Mouse (Mus musculus): ENCODE results near the gene Sept10. TPM values are rescaled to one million over a fixed set of nuclear protein-coding genes. Genes with fewer than 3 reads are reported as not detected.

The Sept10 gene
- polyA plus RNA-seq, 1 experiment from 2014 or later = 22.7 TPM

DNA sequence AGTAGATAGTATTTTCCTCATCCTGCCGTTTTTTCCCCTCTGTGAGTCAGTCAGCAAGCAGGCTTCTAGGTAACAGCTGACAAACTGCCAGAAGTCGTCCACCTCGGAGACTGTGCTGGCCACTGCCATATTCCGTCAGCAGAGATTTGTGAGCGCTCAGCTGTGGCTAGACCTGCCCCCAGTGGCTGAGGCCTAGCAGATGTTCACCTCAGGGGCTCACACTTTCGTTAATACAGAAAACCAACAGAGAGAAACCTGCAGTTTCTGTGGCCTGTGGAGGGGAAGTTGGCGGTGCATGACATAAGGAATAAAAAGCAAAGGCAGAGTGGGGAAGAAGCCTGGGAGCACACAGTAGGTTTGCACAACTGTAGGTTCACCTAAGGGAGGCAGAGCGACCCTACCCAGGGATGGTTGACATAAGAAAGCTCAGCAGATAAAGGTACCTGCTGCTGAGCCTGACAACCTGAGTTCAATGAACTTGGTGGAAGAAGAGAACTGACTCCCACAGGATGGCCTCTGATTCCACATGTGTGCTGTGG, 32.0 kb upstream of the Sept10 start:
- no peaks in the 10 kb centered on the region for H3K4me1 ChIP-seq (replicated peaks)
- no peaks in the 10 kb centered on the region for H3K36me3 ChIP-seq
- no peak overlapping the region for H3K9ac ChIP-seq
- no peak overlapping the region for H3K4me3 ChIP-seq
- no peaks in the 10 kb centered on the region for H3K9me3 ChIP-seq
- no peak overlapping the region for H3K27ac ChIP-seq
- WGBS = 74% methylated on average over 8 of the region's 8 CpGs
- no peak for ATAC-seq (ENCODE audit: low FRiP score)
- H3K4me2 ChIP-seq = no peak overlapping the region
- no peaks in the 10 kb centered on the region for H3K27me3 ChIP-seq

- Histone ChIP-seq H3K27ac (no peak overlapping the region), H3K9ac (no peak overlapping the region), H3K27me3 (no peaks in the 10 kb centered on the region), H3K4me1 (replicated peaks) (no peaks in the 10 kb centered on the region), H3K9me3 (no peaks in the 10 kb centered on the region), H3K36me3 (no peaks in the 10 kb centered on the region), H3K4me2 (no peak overlapping the region), H3K4me3 (no peak overlapping the region)
- 81% methylated on average over 8 of the region's 8 CpGs for WGBS
- no peak for ATAC-seq (ENCODE audit: low FRiP score)
Measured at GRCm38 (mm10) chr10:59252396-59252795, 30.7 kb upstream of the Sept10 start.

DNA sequence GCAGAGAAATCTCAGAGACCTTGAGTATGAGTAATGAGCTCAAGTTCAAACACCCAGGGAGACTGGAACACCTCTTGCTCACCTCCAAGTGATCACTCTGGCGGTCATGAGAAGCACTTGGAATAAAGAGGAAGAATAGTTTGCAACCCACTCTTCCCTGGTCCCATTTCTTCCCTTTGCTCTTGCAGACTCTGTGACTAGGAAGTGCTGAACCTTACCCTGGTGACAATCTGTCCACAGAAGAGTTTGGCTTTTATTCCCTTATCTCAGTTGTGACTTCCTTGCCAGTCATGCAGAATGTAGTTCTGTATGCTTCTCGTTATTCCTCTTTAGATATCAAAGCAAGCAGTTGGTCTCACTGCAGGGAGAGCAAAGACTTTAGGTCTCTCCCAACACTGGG, 30.3 kb upstream of the Sept10 start:
- Histone ChIP-seq H3K27ac (no peak overlapping the region), H3K27me3 (no peaks in the 10 kb centered on the region), H3K4me3 (no peak overlapping the region), H3K9me3 (no peaks in the 10 kb centered on the region), H3K4me1 (replicated peaks) (no peaks in the 10 kb centered on the region), H3K36me3 (no peaks in the 10 kb centered on the region), H3K4me2 (no peak overlapping the region), H3K9ac (no peak overlapping the region)
- 85% methylated on average over 2 of the region's 2 CpGs for WGBS
- no peak for ATAC-seq (ENCODE audit: low FRiP score)

DNA sequence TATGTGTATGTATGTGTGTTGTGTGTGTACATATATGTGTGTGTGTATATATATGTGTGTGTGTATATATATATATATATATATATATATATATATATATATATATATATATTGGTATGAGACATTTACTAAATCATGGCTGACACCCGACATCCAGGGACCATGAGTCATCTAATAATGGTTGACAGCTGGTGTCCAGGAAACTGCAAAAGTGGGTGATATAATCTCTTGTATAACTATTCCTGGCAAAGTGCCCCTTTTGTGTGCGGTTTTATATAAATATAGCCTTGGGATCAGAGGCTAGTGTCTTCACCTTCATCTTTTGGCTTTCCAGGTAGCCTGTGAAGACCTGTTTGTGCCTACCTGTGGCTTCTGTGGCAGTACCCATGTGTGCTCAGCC, 29.0 kb upstream of the Sept10 start:
- 84% methylated on average over 2 of the region's 2 CpGs for WGBS
- ATAC-seq (ENCODE audit: low FRiP score) = no peak
- H3K4me2 ChIP-seq = no peak overlapping the region
- no peak overlapping the region for H3K9ac ChIP-seq
- no peak overlapping the region for H3K4me3 ChIP-seq
- no peaks in the 10 kb centered on the region for H3K9me3 ChIP-seq
- no peaks in the 10 kb centered on the region for H3K27me3 ChIP-seq
- no peaks in the 10 kb centered on the region for H3K4me1 ChIP-seq (replicated peaks)
- no peak overlapping the region for H3K27ac ChIP-seq
- no peaks in the 10 kb centered on the region for H3K36me3 ChIP-seq

DNA sequence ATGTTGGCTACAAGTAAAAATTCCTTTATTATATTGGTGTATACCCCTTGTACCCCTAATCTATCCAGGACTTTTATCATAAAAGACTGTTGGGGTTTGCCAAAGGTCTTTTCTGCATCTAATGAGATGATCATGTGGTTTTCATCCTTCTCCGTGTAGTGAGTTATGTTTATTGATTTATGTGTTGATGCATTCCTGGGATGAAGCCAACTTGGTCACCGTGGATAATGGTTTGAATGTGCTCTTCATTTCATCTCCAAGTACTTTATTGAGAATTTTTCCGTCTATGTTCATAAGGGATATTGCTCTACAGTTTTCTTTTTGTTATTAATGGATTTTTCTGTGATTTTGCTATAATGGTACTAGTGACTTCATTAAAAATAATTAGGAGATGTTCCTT, 27.9 kb upstream of the Sept10 start:
- no peak overlapping the region for H3K27ac ChIP-seq
- ATAC-seq (ENCODE audit: low FRiP score) = no peak
- H3K9ac ChIP-seq = no peak overlapping the region
- H3K36me3 ChIP-seq = no peaks in the 10 kb centered on the region
- no peaks in the 10 kb centered on the region for H3K27me3 ChIP-seq
- no peak overlapping the region for H3K4me3 ChIP-seq
- 79% methylated on average over 3 of the region's 3 CpGs for WGBS
- H3K9me3 ChIP-seq = no peaks in the 10 kb centered on the region
- no peak overlapping the region for H3K4me2 ChIP-seq
- no peaks in the 10 kb centered on the region for H3K4me1 ChIP-seq (replicated peaks)

- Histone ChIP-seq H3K36me3 (no peaks in the 10 kb centered on the region), H3K4me1 (replicated peaks) (no peaks in the 10 kb centered on the region), H3K4me2 (no peak overlapping the region), H3K9me3 (no peaks in the 10 kb centered on the region), H3K4me3 (no peak overlapping the region), H3K27me3 (no peaks in the 10 kb centered on the region), H3K9ac (no peak overlapping the region), H3K27ac (no peak overlapping the region)
- ATAC-seq (ENCODE audit: low FRiP score) = peak; percentile 52; the same call in 1 of the 2 replicates
- 71% methylated on average over 3 of the region's 3 CpGs for WGBS
Measured at GRCm38 (mm10) chr10:59241141-59241541, 19.5 kb upstream of the Sept10 start.

- Histone ChIP-seq H3K9ac (no peak overlapping the region), H3K36me3 (no peaks in the 10 kb centered on the region)
- WGBS = 62% methylated on average over 3 of the region's 3 CpGs
Measured at GRCm38 (mm10) chr10:59237757-59238156, 16.1 kb upstream of the Sept10 start.

GRCm38 (mm10) chr10:59236486-59236885, 14.8 kb upstream of the Sept10 start:
- Histone ChIP-seq H3K27me3 (no peaks in the 10 kb centered on the region), H3K4me1 (replicated peaks) (no peaks in the 10 kb centered on the region), H3K36me3 (no peaks in the 10 kb centered on the region), H3K9me3 (no peaks in the 10 kb centered on the region), H3K4me2 (no peak overlapping the region), H3K4me3 (no peak overlapping the region), H3K27ac (no peak overlapping the region), H3K9ac (no peak overlapping the region)
- no peak for ATAC-seq (ENCODE audit: low FRiP score)
- 85% methylated on average over 6 of the region's 6 CpGs for WGBS

More at GRCm38 (mm10) chr10:59237757-59238156, 16.1 kb upstream of the Sept10 start:
- Histone ChIP-seq H3K27me3 (no peaks in the 10 kb centered on the region), H3K9me3 (no peaks in the 10 kb centered on the region), H3K4me2 (no peak overlapping the region), H3K4me1 (replicated peaks) (no peaks in the 10 kb centered on the region), H3K27ac (no peak overlapping the region), H3K4me3 (no peak overlapping the region)
- no peak for ATAC-seq (ENCODE audit: low FRiP score)

DNA sequence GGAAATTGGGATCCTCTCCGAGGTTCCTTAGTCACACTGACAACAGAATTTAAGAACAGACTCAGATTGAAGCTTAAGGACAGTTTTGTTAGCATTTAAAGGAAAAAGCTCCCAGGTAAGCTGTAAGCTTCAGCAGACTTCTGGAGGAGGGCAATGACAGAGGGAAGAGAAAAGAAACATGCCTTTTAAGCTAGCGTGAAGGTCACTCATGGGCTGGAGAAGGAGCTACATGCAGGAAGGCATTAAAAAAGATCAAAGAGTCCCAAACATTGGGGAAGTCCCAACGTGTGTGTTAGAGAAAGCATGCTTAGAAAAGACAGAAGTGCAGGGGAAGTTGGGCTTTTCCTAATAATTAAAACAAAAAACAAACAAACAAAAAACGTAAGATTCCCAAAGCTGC, 14.2 kb upstream of the Sept10 start:
- H3K4me2 ChIP-seq = no peak overlapping the region
- H3K4me3 ChIP-seq = no peak overlapping the region
- no peak overlapping the region for H3K27ac ChIP-seq
- ATAC-seq (ENCODE audit: low FRiP score) = no peak
- no peaks in the 10 kb centered on the region for H3K4me1 ChIP-seq (replicated peaks)
- H3K27me3 ChIP-seq = no peaks in the 10 kb centered on the region
- WGBS = 66% methylated on average over 4 of the region's 4 CpGs
- H3K9me3 ChIP-seq = no peaks in the 10 kb centered on the region
- H3K9ac ChIP-seq = no peak overlapping the region
- no peaks in the 10 kb centered on the region for H3K36me3 ChIP-seq

- H3K4me3 ChIP-seq = no peak overlapping the region
- no peak overlapping the region for H3K9ac ChIP-seq
- WGBS = 88% methylated on average over 2 of the region's 2 CpGs
- H3K4me1 ChIP-seq (replicated peaks) = no peaks in the 10 kb centered on the region
- ATAC-seq (ENCODE audit: low FRiP score) = no peak
- H3K27me3 ChIP-seq = no peaks in the 10 kb centered on the region
- H3K4me2 ChIP-seq = no peak overlapping the region
- no peaks in the 10 kb centered on the region for H3K9me3 ChIP-seq
- no peaks in the 10 kb centered on the region for H3K36me3 ChIP-seq
- no peak overlapping the region for H3K27ac ChIP-seq
Measured at GRCm38 (mm10) chr10:59235227-59235626, 13.6 kb upstream of the Sept10 start.

DNA sequence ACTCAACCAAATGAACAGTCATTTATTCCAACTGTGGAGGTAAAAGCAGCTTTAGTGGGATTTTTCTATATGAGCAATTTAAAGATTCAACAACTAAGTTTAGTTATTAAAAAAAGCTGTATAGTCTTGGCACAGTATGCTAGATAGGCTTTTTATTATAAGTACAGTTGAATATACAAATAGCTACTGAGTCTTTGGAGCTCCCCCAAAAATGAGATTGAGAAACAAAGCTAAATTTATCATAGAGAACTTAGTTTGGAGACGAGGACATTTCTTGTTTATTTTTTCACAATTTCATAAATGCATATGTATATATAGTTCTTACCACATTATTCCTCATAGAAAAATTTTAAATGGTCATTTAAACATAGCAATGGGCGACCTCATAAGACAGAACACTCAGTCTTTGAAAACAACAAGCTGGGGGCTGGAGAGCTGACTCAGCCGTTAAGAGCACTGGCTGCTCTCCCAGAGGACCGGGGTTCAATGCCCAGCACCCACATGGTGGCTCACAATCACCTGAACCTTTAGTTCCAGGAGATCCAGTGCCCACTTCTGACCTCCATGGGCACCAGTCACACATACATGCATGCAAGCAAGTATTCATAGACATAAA, 7.7 kb upstream of the Sept10 start:
- Histone ChIP-seq H3K36me3 (no peaks in the 10 kb centered on the region), H3K27me3 (no peaks in the 10 kb centered on the region), H3K27ac (no peak overlapping the region), H3K9me3 (0 out of 2 replicates have a peak, but pooled peaks cover 4% of the 10 kb centered on the region), H3K9ac (no peak overlapping the region), H3K4me1 (replicated peaks) (peaks cover 6% of the 10 kb centered on the region), H3K4me3 (no peak overlapping the region), H3K4me2 (no peak overlapping the region)
- 88% methylated on average over 4 of the region's 4 CpGs for WGBS
- no peak for ATAC-seq (ENCODE audit: low FRiP score)

DNA sequence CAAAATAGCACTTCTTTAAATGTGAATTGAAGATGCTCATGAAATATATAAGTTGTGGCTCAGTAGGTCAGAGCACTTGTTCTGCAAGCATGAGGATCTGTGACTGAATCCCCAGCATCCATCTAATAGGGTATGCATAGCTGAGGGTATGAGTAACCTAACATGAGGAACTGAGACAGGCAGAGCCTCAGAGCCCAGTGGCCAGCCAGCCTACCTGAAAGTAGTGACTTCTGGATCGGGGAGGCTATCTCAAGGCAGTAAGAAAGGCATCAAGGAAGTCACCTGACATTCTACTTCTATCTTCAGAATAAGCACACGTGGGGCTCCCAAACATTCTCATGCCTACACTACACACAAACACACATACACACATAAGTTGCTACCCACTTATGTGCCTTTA, 3.5 kb upstream of the Sept10 start:
- Histone ChIP-seq H3K27ac (no peak overlapping the region), H3K9me3 (0 out of 2 replicates have a peak, but pooled peaks cover 4% of the 10 kb centered on the region), H3K9ac (no peak overlapping the region), H3K4me1 (replicated peaks) (peaks cover 24% of the 10 kb centered on the region), H3K36me3 (no peaks in the 10 kb centered on the region), H3K4me2 (0 out of 2 replicates have a peak overlapping the region, but pooled peaks have one; percentile 15), H3K4me3 (no peak overlapping the region), H3K27me3 (no peaks in the 10 kb centered on the region)
- ATAC-seq (ENCODE audit: low FRiP score) = no peak
- 94% methylated on average over 2 of the region's 2 CpGs for WGBS

GRCm38 (mm10) chr10:59223890-59224289, 2.2 kb upstream of the Sept10 start:
- no peaks in the 10 kb centered on the region for H3K36me3 ChIP-seq
- WGBS = 78% methylated on average over 4 of the region's 4 CpGs
- no peak overlapping the region for H3K9ac ChIP-seq

More at GRCm38 (mm10) chr10:59223890-59224289, 2.2 kb upstream of the Sept10 start:
- Histone ChIP-seq H3K9me3 (0 out of 2 replicates have a peak, but pooled peaks cover 4% of the 10 kb centered on the region), H3K27ac (no peak overlapping the region), H3K4me3 (peak overlapping the region; percentile 84), H3K4me2 (peak overlapping the region; percentile 100), H3K27me3 (no peaks in the 10 kb centered on the region), H3K4me1 (replicated peaks) (peaks cover 27% of the 10 kb centered on the region)
- no peak for ATAC-seq (ENCODE audit: low FRiP score)
